Mouse (Mus musculus): ENCODE results near the gene S100a7a. TPM values are rescaled to one million over a fixed set of nuclear protein-coding genes. Genes with fewer than 3 reads are reported as not detected.

Gene S100a7a
- total and polyA plus RNA-seq, 3 experiments: not detected

GRCm38 (mm10) chr3:90638511-90639275 is 15.1 kb upstream of the S100a7a start:
- H3K4me3 ChIP-seq (ENCODE audit: control insufficient read depth in 1 of 2, insufficient read depth in 1 of 2, low read depth in 2 of 2, low read length in 2 of 2): no peak overlapping the region
- no peaks in the 10 kb centered on the region for H3K36me3 ChIP-seq (ENCODE audit: control insufficient read depth in 1 of 2, insufficient read depth in 2 of 2, low read length in 2 of 2)
- no peaks in the 10 kb centered on the region for H3K4me1 ChIP-seq (ENCODE audit: control insufficient read depth in 1 of 2, insufficient read depth in 2 of 2, low read length in 2 of 2)
- no peak for DNase-seq (ENCODE audit: low read depth, low spot score)
- H3K9ac ChIP-seq (ENCODE audit: control insufficient read depth, low read depth, low read length, poor library complexity, severe bottlenecking): no peak overlapping the region
- H3K27ac ChIP-seq (ENCODE audit: control insufficient read depth, low read depth, low read length): no peak overlapping the region
- no peaks in the 10 kb centered on the region for H3K79me2 ChIP-seq (ENCODE audit: control insufficient read depth, insufficient read depth, low read length, poor library complexity)
- TF ChIP-seq TAL1 (IDR thresholded peaks at IDR 0.05; ENCODE audit: low read length) (no peak), USF1 (IDR thresholded peaks at IDR 0.05; ENCODE audit: low read depth, low read length) (no peak), USF2 (IDR thresholded peaks at IDR 0.05; ENCODE audit: borderline replicate concordance in 1 of 2, insufficient read depth in 1 of 2, low read depth in 1 of 2, low read length in 2 of 2) (no peak), EP300 (IDR thresholded peaks at IDR 0.05; ENCODE audit: low read depth in 1 of 2, low read length in 2 of 2) (no peak), KAT2A (conservative IDR thresholded peaks at IDR 0.05; ENCODE audit: low read depth, low read length) (no peak), RCOR1 (IDR thresholded peaks at IDR 0.05; ENCODE audit: low read depth, low read length) (no peak), ZC3H11A (IDR thresholded peaks at IDR 0.05; ENCODE audit: low read depth, low read length) (no peak), GATA1 (IDR thresholded peaks at IDR 0.05; ENCODE audit: low read depth, low read length) (no peak), MYC (IDR thresholded peaks at IDR 0.05; ENCODE audit: low read depth, low read length) (no peak), ZMIZ1 (IDR thresholded peaks at IDR 0.05; ENCODE audit: low read depth, low read length) (no peak), ZNF384 (IDR thresholded peaks at IDR 0.05; ENCODE audit: low read depth, low read length) (no peak), SMC3 (IDR thresholded peaks at IDR 0.05; ENCODE audit: low read depth, low read length) (no peak), HCFC1 (IDR thresholded peaks at IDR 0.05; ENCODE audit: low read depth, low read length) (no peak), E2F4 (IDR thresholded peaks at IDR 0.05; ENCODE audit: borderline replicate concordance, low read depth, low read length) (no peak)
- peaks cover 3 to 4% of the 10 kb centered on the region in 2 experiments; a peak in 1 of 4 replicates for H3K27me3 ChIP-seq (ENCODE audit: control insufficient read depth in 1 of 2, insufficient read depth in 2 of 2, low read length in 2 of 2)
- H3K9me3 ChIP-seq (replicated peaks; ENCODE audit: insufficient read depth, low read length): no peaks in the 10 kb centered on the region

- no peaks in the 10 kb centered on the region for H3K36me3 ChIP-seq (ENCODE audit: control insufficient read depth in 1 of 2, insufficient read depth in 2 of 2, low read length in 2 of 2)
- DNase-seq (ENCODE audit: low read depth, low spot score): peak; percentile 83
- no peak overlapping the region for H3K27ac ChIP-seq (ENCODE audit: control insufficient read depth, low read depth, low read length)
- no peaks in the 10 kb centered on the region for H3K79me2 ChIP-seq (ENCODE audit: control insufficient read depth, insufficient read depth, low read length, poor library complexity)
- no peaks in the 10 kb centered on the region for H3K9me3 ChIP-seq (replicated peaks; ENCODE audit: insufficient read depth, low read length)
- H3K4me1 ChIP-seq (ENCODE audit: control insufficient read depth in 1 of 2, insufficient read depth in 2 of 2, low read length in 2 of 2): no peaks in the 10 kb centered on the region
- H3K4me3 ChIP-seq (ENCODE audit: control insufficient read depth in 1 of 2, insufficient read depth in 1 of 2, low read depth in 2 of 2, low read length in 2 of 2): no peak overlapping the region
- peaks cover 3 to 4% of the 10 kb centered on the region in 2 experiments; a peak in 1 of 4 replicates for H3K27me3 ChIP-seq (ENCODE audit: control insufficient read depth in 1 of 2, insufficient read depth in 2 of 2, low read length in 2 of 2)
- no peak overlapping the region for H3K9ac ChIP-seq (ENCODE audit: control insufficient read depth, low read depth, low read length, poor library complexity, severe bottlenecking)
- peak; percentile 25 for TF ChIP-seq RAD21 (IDR thresholded peaks at IDR 0.05; ENCODE audit: low read depth, low read length)
- peak; percentile 75 to 97 (median 76) for TF ChIP-seq CTCF (IDR thresholded peaks at IDR 0.05 in 2 of 3, conservative IDR thresholded peaks at IDR 0.05 in 1 of 3; ENCODE audit: control insufficient read depth in 1 of 3, insufficient read depth in 1 of 3, low read depth in 2 of 3, low read length in 3 of 3, poor library complexity in 1 of 3, severe bottlenecking in 1 of 3)
- no peak for TF ChIP-seq MAZ (IDR thresholded peaks at IDR 0.05; ENCODE audit: low read depth, low read length)
- no peak for TF ChIP-seq POLR2A (IDR thresholded peaks at IDR 0.05; ENCODE audit: control insufficient read depth in 1 of 2, insufficient read depth in 1 of 2, low read depth in 1 of 2, low read length in 2 of 2, poor library complexity in 1 of 2)
Measured at GRCm38 (mm10) chr3:90639511-90640154, 14.2 kb upstream of the S100a7a start.

All from MEL (cell line).